Mouse (Mus musculus): Measurements from ENCODE around the gene Lins1. TPM values are rescaled to one million over a fixed set of nuclear protein-coding genes. Genes with fewer than 3 reads are reported as not detected.

Lins1 gene
- 1 to 10 TPM; 8.6 to 9.3 TPM for total RNA-seq (2021)
- long read RNA-seq, experiment 1, full-length matches to known transcripts = 3 of 8 reads
- long read RNA-seq, experiment 1, partial matches to known transcripts = 0 of 8 reads
- long read RNA-seq, experiment 1, other reads (novel, unspliced or antisense) = 5 of 8 reads
- long read RNA-seq, experiment 2, full-length matches to known transcripts = 3 of 9 reads
- long read RNA-seq, experiment 2, partial matches to known transcripts = 0 of 9 reads
- long read RNA-seq, experiment 2, other reads (novel, unspliced or antisense) = 6 of 9 reads

DNA sequence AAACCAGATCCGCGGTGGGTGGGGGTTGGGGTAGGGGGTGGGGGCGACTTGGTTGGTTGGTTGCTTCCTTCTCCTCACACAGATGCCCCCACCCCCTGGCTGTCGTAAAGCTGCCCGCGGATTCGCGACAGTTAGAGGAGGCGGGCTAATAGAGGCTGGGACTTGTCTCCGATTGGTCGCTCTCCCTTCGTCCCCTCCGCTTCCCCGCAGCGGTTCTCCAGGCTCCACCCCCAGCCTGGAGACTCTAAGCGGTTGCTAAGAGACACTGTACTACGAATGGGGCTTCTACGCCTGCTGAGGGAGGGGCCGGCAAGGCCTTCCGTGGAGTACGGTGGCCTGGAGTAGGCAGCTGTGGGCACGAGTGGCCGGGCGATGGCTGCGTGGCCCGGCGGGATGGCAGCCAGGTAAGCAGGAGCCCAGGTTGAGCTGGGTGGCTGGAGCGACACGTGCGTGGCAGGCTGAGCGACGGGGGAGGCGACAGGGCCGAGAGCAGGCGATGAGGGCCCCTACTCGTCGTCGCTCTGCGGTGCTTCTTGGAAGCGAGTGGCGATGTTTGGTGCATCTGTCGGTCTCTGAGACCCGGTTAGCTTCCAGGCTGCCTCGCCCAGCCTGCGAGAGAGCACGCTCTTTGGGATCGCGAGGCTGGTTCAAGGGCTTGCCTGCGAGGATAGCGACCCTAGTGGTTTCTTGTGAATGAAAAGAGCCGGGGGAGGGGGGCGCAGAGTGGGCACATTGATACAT, at the start of gene Lins1:
Gene Lins1 (plus strand): TSS at position 270 of the 741 bp plus-strand sequence.
- DNase-seq (ENCODE audit: extremely low spot score in 1 of 2, low spot score in 2 of 2) = peak; percentile 97 to 99
- H3K4me3 ChIP-seq = peak within 1 kb of the TSS; percentile 97
- intact Hi-C loops (cut with DNase I) = loop anchor here (5.0 kb wide), 1 partner anchor 148 kb away; the partner anchor contains the start of gene Adamts17
- H3K27ac ChIP-seq = peak within 1 kb of the TSS; percentile 94
- peak; percentile 28 for TF ChIP-seq CTCF (IDR thresholded peaks at IDR 0.05)

DNA sequence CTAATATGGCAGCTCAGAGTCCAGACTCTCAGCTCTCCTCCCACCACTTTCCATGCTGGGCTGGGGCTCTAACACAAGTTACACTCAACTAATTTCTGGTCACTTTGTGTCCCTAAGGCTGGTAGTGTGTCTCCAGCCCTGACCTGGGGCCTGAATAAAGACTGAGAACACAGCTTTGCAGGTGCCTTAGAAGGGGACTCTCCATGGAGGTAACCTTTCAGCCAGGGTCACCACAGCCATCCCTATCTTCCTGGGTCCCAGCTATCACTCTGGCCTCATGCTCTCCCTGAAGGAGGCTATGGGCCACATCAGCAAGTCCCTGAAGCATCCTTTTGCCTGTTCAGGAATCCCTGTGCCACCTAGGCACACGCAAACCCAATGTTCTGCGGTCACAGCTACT, 44.0 kb upstream of the Lins1 start:
- no peak overlapping the region for H3K27ac ChIP-seq
- TF ChIP-seq CTCF (IDR thresholded peaks at IDR 0.05) = no peak
- no peak overlapping the region for H3K4me3 ChIP-seq
- no peak for DNase-seq (ENCODE audit: extremely low spot score in 1 of 2, low spot score in 2 of 2)
- intact Hi-C loops (cut with DNase I) = no loop called here

DNA sequence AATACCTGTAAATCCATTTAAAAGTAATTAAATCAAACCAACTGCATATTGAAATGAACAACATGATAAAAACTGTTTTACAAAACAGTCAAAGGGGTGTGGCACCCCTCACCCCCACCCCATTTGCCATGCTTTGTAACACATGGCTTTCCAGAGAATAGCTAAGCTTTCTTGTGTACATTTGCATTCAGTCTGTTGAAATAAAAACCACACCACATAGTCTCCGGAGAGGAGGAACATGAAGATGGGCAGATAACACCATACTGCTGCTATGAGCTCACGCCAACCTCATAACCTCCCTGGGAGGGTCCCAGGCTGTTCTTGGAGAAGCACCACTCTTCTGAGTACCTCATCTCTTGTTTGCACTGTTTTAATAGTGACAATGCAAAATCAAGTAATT, 40.5 kb upstream of the Lins1 start:
- Histone ChIP-seq H3K27ac (no peak overlapping the region), H3K4me3 (no peak overlapping the region)
- no peak for TF ChIP-seq CTCF (IDR thresholded peaks at IDR 0.05)
- DNase-seq (ENCODE audit: extremely low spot score in 1 of 2, low spot score in 2 of 2) = no peak
- intact Hi-C loops (cut with DNase I) = no loop called here

DNA sequence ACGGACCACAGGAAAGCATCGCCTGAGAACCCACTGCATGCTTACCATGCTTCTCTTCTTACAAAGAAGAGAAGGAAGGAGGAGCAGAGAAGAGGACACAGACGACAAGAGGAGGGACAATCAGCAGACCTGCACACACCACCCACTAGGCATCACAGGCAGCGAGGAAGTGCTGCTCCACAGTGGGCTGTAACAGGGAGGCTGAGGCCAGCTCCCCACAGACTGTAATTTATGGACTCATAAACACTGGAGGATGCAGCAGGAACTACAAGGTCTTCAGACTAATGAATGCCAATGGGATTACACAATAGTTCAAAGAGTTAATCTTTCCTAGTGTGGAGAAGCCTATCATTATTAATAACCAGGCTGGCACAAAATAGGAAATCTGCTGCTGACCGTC, 38.8 kb upstream of the Lins1 start:
- no peak overlapping the region for H3K4me3 ChIP-seq
- no peak for TF ChIP-seq CTCF (IDR thresholded peaks at IDR 0.05)
- no peak for DNase-seq (ENCODE audit: extremely low spot score in 1 of 2, low spot score in 2 of 2)
- intact Hi-C loops (cut with DNase I) = no loop called here
- H3K27ac ChIP-seq = no peak overlapping the region

DNA sequence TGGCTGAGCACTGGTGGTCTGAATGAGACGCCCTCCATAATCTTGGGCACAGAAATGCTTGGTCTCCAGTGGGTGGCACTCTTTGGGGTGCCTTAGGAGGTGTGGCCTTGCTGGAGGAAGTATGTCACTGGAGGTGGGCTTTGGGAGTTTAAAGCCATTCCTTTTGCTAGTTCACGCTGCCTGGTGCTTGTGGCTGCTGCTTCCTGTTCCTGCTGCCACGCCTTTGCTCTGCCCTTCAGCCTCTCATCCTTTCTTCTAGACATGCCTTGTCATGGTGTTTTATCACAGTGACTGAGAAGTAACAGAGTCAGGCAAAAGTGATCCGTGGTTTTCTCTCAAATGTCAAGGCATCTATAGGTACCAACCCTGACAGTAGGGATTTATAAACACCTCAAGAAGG, 37.5 kb upstream of the Lins1 start:
- Histone ChIP-seq H3K27ac (no peak overlapping the region), H3K4me3 (no peak overlapping the region)
- intact Hi-C loops (cut with DNase I) = no loop called here
- DNase-seq (ENCODE audit: extremely low spot score in 1 of 2, low spot score in 2 of 2) = no peak
- TF ChIP-seq CTCF (IDR thresholded peaks at IDR 0.05) = no peak

DNA sequence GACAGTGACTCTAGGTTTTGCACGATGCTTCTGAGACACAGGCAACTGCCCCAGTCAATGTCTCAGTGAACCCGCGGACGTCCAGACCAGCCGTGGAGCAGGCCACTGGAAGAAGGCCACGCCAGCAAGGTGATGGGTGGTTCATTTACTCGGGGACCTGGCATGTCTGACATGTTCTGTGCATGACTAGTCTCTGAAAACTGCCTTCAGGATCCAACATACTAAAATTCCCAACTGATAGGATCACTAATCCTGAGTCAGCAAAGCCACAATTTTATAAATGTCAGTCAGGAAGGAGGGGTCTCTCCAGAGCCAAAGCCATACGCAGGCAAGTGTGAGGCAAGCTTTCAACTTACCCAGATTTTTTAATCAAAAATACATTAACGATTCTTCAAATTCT, 36.1 kb upstream of the Lins1 start:
- no peak for TF ChIP-seq CTCF (IDR thresholded peaks at IDR 0.05)
- DNase-seq (ENCODE audit: extremely low spot score in 1 of 2, low spot score in 2 of 2) = no peak
- intact Hi-C loops (cut with DNase I) = no loop called here
- Histone ChIP-seq H3K4me3 (no peak overlapping the region), H3K27ac (no peak overlapping the region)

DNA sequence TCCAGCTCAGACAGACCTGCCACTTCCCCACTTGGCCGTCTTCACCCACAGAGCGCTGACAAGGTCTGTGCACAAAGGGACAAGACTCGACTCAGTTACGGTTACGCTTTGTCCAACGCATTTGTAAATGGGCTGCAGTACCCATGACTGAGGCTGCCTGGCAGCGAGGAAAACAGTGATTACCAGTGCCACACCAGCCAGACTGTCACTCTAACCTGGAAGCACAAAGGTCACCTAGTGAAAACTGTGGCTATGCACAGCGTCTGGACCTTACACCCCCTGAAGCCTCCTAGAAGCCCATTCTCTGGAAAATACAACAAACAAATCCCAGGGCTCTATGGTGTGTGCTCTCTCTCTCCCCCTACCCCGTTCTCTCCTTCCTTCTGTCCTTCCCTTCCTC, 34.2 kb upstream of the Lins1 start:
- no peak for TF ChIP-seq CTCF (IDR thresholded peaks at IDR 0.05)
- Histone ChIP-seq H3K27ac (no peak overlapping the region), H3K4me3 (no peak overlapping the region)
- intact Hi-C loops (cut with DNase I) = no loop called here
- DNase-seq (ENCODE audit: extremely low spot score in 1 of 2, low spot score in 2 of 2) = no peak

DNA sequence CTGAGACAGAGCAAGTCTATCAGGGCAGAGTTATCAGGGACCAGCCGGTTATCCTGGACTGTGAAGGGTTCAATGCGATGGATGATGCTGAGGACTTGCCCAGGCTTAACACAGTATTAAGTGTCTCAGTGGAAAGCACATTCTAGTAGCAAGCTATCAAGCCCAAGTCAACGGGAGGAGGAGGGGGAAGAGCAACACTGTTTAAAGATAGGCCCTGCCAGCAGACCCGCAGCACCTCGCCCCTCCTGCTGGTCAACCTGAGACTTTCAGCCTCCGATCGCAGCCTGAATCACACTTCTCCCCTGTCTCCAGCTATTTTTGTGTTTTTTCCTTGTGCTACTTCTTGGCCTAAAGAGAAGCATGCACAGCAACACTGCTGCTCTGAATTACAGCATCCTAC, 29.4 kb upstream of the Lins1 start:
- no peak for DNase-seq (ENCODE audit: extremely low spot score in 1 of 2, low spot score in 2 of 2)
- intact Hi-C loops (cut with DNase I) = loop anchor here (1.0 to 5.0 kb wide), 2 partner anchors 350 to 558 kb away; no protein-coding TSS in a partner anchor
- no peak overlapping the region for H3K27ac ChIP-seq
- peak; percentile 8 for TF ChIP-seq CTCF (IDR thresholded peaks at IDR 0.05)
- no peak overlapping the region for H3K4me3 ChIP-seq

DNA sequence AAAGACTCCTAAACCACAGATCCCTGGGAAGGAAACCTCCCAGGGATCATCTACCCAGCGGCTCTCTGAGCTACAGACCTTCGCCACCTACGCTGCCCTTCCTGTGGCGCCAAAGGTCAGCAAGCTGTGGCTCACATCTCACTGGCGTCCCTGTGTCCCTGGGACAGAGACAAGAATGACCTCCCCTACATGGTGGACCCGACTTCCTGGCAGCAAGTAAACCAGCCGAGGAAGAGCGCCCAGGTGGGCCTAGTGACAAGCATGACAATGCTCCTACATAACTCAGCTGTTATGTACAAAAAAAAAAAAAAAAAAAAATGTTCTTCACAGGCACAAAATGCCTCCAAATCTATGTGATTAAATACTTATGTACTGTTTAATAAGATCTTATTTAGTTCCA, 28.7 kb upstream of the Lins1 start:
- no peak for DNase-seq (ENCODE audit: extremely low spot score in 1 of 2, low spot score in 2 of 2)
- no peak overlapping the region for H3K27ac ChIP-seq
- intact Hi-C loops (cut with DNase I) = loop anchor here (1.0 to 5.0 kb wide), 4 partner anchors 227 to 559 kb away; no protein-coding TSS in a partner anchor
- no peak overlapping the region for H3K4me3 ChIP-seq
- TF ChIP-seq CTCF (IDR thresholded peaks at IDR 0.05) = no peak

DNA sequence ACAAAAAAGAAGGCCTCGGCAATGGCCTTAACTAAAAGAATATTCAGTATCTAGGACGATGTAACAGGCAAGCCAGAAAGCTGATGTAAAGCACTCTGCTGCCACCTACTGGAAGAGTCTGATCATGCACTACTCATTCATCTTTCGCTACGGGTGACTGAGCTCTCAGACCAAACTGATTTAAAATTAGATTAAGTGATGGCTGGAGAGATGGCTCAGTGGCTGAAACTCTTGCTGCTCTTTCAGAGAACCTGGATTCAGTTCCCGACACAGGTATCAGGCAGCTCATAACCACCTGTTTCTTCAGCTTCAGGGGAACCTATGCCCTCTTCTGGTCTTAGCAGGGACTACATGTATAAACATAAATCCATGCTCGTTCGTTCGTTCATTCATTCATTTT, 28.1 kb upstream of the Lins1 start:
- peak overlapping the region; percentile 28; the same call in 1 of the 2 replicates for H3K4me3 ChIP-seq
- intact Hi-C loops (cut with DNase I) = loop anchor here (1.0 to 5.0 kb wide), 3 partner anchors 227 to 559 kb away; no protein-coding TSS in a partner anchor
- no peak overlapping the region for H3K27ac ChIP-seq
- peak; percentile 71 for DNase-seq (ENCODE audit: extremely low spot score in 1 of 2, low spot score in 2 of 2)
- TF ChIP-seq CTCF (IDR thresholded peaks at IDR 0.05) = peak; percentile 96

DNA sequence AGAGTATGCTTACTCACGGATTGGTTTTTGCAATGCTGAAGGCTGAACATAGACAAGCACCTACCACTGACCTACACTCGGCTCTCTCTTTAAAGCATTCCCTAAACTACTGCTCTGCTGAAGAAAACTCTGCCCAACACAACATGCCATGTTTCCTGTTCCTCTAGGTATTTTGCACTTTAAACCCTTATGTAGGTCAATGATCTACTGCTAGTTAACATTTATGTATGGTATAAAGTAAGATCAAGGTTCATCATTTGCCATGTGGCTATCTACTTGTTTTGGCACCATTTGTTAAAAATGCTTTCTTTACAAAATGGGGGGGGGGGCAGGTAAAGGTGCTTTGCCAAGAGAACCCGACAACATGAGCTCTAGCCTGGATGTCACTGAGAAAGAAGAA, 26.1 kb upstream of the Lins1 start:
- H3K27ac ChIP-seq = no peak overlapping the region
- intact Hi-C loops (cut with DNase I) = loop anchor here (5.0 kb wide), 1 partner anchor 561 kb away; no protein-coding TSS in a partner anchor
- H3K4me3 ChIP-seq = no peak overlapping the region
- no peak for DNase-seq (ENCODE audit: extremely low spot score in 1 of 2, low spot score in 2 of 2)
- TF ChIP-seq CTCF (IDR thresholded peaks at IDR 0.05) = no peak

DNA sequence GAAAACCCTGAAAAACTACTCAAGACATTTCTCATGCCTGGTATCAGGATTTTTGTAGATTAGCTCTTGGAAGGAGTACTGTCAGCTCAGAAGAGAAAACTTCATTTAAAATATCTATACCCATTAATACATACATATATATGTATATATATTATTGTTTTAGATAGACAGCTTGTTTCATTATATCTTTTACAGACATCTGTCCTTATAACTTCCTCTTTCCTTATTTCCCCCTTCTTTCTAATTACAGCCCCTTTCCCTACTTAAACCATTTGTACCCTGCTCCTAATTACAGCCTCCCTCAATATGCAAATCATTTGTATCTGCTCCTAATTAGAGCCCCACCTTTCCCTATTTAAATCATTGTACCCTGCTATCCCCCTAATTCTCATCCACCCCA, 22.6 kb upstream of the Lins1 start:
- H3K27ac ChIP-seq = no peak overlapping the region
- intact Hi-C loops (cut with DNase I) = no loop called here
- DNase-seq (ENCODE audit: extremely low spot score in 1 of 2, low spot score in 2 of 2) = no peak
- TF ChIP-seq CTCF (IDR thresholded peaks at IDR 0.05) = no peak
- H3K4me3 ChIP-seq = no peak overlapping the region
